Mouse (Mus musculus) ES-Bruce4 (cell line): Measurements from ENCODE around the gene Lonp1.

Source experiments
- CTCF ChIP-seq: IDR thresholded peaks from one replicate; pipeline ENCODE4 v1.8.1; 2011; ENCODE audit warnings: low read depth, low read length
- POLR2A ChIP-seq: IDR thresholded peaks from one replicate; pipeline ENCODE4 v1.8.1; 2011; ENCODE audit warnings: low read length; ENCODE audit not compliant: insufficient read depth

DNA sequence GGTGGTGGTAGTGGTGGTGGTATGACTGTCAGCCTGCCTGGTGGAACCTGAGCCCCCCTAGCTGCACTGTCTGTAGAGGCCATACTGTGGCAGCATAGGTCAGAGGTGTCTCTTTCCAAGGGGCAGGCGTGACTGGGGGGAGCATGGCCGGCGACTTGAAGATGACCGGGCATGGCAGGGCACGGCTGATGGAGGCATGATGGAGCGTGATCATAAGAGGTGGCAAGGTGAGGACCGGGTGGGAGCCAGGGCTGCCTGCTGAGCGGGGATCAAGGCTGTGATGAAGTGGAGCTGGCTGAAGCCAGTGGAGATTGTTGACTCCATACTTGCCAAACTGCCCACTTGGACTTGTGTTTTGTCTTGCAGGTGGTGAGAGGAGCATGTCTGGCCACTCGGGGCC, 21.3 kb downstream of the Lonp1 start:
- TF ChIP-seq CTCF (no peak), POLR2A (no peak)
